Mouse (Mus musculus): ENCODE results near the gene Srbd1.

DNA sequence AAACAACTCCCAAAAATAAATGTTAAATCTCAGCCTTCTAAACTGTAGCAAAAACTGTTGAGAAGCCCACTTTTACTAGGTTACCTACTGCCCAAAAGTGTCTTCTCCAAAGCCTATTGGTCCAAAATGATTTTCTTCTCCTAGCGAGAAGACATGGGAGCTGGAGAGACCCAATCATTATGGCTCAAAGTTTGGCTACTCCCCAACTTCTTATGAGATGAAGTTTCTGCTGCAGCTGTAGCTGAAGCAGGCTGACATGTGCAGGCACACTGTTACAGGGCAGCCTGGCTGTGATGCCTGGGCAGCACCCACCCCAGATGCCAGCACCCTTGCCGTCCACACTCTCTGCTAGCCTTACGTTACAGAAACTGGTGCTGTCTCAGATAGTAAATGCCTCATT lies 105.2 kb downstream of the Srbd1 start:
- TF ChIP-seq EP300 (IDR thresholded peaks at IDR 0.05) (no peak), CTCF (IDR thresholded peaks at IDR 0.05) (no peak)
